Mouse (Mus musculus) midbrain, embryonic 11.5 days (tissue): ENCODE results near the gene Gm45062. TPM values are rescaled to one million over a fixed set of nuclear protein-coding genes. Genes with fewer than 3 reads are reported as not detected.
A peak's percentile ranks its signal among the peaks of the same experiment; 100 is the strongest.

ENCODE experiments used
- ATAC-seq: fragments of 200-750 bp; cut with Nextera tagmentation; 2 replicates; pipeline ENCODE4 v1.8.0; 2017; ENCODE audit warnings: moderate TSS enrichment, moderate library complexity; ENCODE audit not compliant: low FRiP score
- DNase-seq: peaks from one replicate; pipeline ENCODE4 v3.0.0; 2015; ENCODE audit warnings: low spot score; ENCODE audit errors: missing footprints
- H3K27ac ChIP-seq: fragments of 300-500 bp; sonication (generic); 2 replicates; pipeline ENCODE4 v1.5.1; 2014; ENCODE audit warnings: low read depth, low read length
- H3K27me3 ChIP-seq: fragments of 300-500 bp; sonication (generic); 2 replicates; pipeline ENCODE4 v1.6.1; 2014; ENCODE audit warnings: mild to moderate bottlenecking, low read length, moderate library complexity, mixed read lengths; ENCODE audit not compliant: control insufficient read depth, insufficient read depth
- H3K36me3 ChIP-seq: fragments of 300-500 bp; sonication (generic); 2 replicates; pipeline ENCODE4 v1.6.1; 2014; ENCODE audit warnings: mild to moderate bottlenecking, low read length, moderate library complexity, mixed read lengths; ENCODE audit not compliant: control insufficient read depth, insufficient read depth
- H3K4me1 ChIP-seq: fragments of 300-500 bp; sonication (generic); 2 replicates; pipeline ENCODE4 v1.6.1; 2014; ENCODE audit warnings: low read length; ENCODE audit not compliant: control insufficient read depth, insufficient read depth
- H3K4me2 ChIP-seq: fragments of 300-500 bp; sonication (generic); 2 replicates; pipeline ENCODE4 v1.6.1; 2014; ENCODE audit warnings: mild to moderate bottlenecking, moderate library complexity
- H3K4me3 ChIP-seq: fragments of 300-500 bp; sonication (generic); 2 replicates; pipeline ENCODE4 v1.5.1; 2014; ENCODE audit warnings: low read depth, low read length
- H3K9ac ChIP-seq: fragments of 300-500 bp; sonication (generic); 2 replicates; pipeline ENCODE4 v1.6.1; 2014; ENCODE audit warnings: low read length
- H3K9me3 ChIP-seq: fragments of 300-500 bp; sonication (generic); 2 replicates; pipeline ENCODE4 v1.6.1; 2016; ENCODE audit warnings: low read length; ENCODE audit not compliant: control insufficient read depth
- WGBS: fragments of 180-500 bp; shearing (Covaris S2); extraction: QIAGEN DNeasy Blood & Tissue Kit; methylation state at CpG from one replicate; pipeline ENCODE4 v1.1.7; 2014; 5-methylcytosine and 5-hydroxymethylcytosine counted together
- polyA plus RNA-seq: library from polyadenylated mRNA; unstranded; fragments of >200 nt; fragmentation: Nextera tagmentation; extraction: Ambion mirVana; gene quantifications from 2 replicates; pipeline ENCODE4 v1.2.1, GENCODE M21; 2014

Gm45062 gene
- polyA plus RNA-seq, 1 experiment from 2014 or later: 15.6 TPM

DNA sequence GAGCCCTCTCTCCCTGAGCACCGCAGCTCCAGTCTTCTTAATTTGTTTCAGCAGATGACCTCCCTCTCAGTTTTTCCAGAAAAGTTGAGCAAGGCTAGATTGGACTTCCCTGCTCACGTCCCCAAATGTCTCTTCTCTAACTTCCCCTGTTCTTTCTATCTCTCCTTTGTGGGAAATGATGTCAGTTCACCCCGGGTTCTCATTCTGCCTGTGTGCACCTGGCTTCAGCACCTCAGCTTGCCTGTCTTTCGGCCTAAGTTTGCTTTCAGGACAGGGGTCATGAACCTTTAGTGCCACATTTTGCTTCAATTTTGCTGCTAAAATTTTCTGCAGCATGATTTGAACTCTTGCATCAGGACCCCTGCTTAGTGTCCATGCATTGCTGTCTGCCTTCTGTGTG, 95.6 kb downstream of the Gm45062 start:
- Histone ChIP-seq H3K36me3 (no peaks in the 10 kb centered on the region), H3K27me3 (no peaks in the 10 kb centered on the region), H3K9me3 (no peaks in the 10 kb centered on the region), H3K9ac (no peak overlapping the region), H3K4me3 (no peak overlapping the region), H3K4me1 (peaks cover 5% of the 10 kb centered on the region; the same call in 1 of the 2 replicates), H3K4me2 (no peak overlapping the region), H3K27ac (no peak overlapping the region)
- no peak for ATAC-seq
- DNase-seq: peak; percentile 72
- 87% methylated on average over 4 of the region's 4 CpGs for WGBS

DNA sequence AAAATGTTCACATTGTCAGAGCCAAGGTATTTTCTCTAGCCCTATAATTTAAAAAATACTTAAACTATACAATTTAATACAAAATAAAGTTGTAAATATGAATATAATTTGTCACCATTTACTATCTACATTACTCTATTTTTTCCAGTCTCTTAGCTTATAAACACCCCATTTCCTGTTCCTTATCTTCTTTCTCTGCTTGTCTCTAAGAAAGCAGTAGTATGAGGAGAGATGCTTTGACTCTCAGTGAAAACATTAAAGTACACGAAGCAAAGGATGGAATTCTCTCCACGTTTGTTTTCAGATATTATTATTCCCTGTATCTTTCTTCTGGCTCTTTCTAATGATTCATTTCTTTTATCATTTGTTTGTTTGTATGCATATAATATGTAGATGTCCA, 99.0 kb downstream of the Gm45062 start:
- H3K9ac ChIP-seq: no peak overlapping the region
- ATAC-seq (no peak), DNase-seq (no peak)
- H3K27me3 ChIP-seq: no peaks in the 10 kb centered on the region
- no peak overlapping the region for H3K4me2 ChIP-seq
- no peaks in the 10 kb centered on the region for H3K36me3 ChIP-seq
- no peaks in the 10 kb centered on the region for H3K9me3 ChIP-seq
- peaks cover 4% of the 10 kb centered on the region; the same call in 1 of the 2 replicates for H3K4me1 ChIP-seq
- WGBS: 68% methylated on average over 2 of the region's 2 CpGs
- H3K27ac ChIP-seq: no peak overlapping the region
- H3K4me3 ChIP-seq: no peak overlapping the region

DNA sequence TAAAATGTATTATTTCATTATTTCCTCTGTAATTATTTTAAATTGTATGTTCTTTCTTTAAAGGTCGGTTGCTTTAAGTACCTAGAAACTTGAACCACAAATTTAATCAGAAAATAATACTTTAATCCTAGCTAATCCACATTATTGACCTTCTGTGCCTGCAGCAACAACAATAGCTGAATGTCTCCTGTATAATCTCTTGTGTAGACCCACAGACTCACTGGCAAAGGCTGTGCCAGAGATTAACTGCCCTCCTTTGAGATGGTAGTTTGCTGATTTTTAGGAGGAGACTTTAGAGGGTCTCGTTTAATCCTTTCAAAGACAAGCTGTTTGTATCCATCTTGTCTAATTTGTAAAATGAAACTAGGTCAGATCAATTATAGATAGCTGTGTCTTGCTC, 99.5 kb downstream of the Gm45062 start:
- DNase-seq: no peak
- H3K4me1 ChIP-seq: no peaks in the 10 kb centered on the region; the same call in 1 of the 2 replicates
- H3K9me3 ChIP-seq: no peaks in the 10 kb centered on the region
- ATAC-seq: peak; percentile 48; the same call in 1 of the 2 replicates
- H3K9ac ChIP-seq: no peak overlapping the region
- H3K4me2 ChIP-seq: no peak overlapping the region
- H3K36me3 ChIP-seq: no peaks in the 10 kb centered on the region
- H3K4me3 ChIP-seq: no peak overlapping the region
- H3K27me3 ChIP-seq: no peaks in the 10 kb centered on the region
- no peak overlapping the region for H3K27ac ChIP-seq
- WGBS: 18% methylated on average over 2 of the region's 2 CpGs

DNA sequence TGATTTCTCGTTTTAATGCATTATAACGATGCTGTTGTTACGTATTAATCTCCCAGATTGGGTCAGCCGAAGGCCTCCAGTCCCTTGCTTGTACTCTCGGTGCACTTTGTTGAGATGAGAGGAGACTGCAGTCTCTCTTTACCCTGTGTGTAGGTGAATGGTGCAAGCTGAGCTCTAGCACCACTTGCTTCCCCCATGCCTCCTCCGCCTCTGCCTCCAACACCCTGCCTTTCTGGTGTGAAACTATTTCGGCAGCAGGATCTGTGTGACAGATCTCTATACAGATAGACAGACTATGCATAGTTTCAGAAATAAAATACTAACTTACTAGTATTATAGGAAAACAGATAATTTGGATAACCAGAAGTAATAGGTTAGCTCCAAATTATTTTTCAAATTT, 101.6 kb downstream of the Gm45062 start:
- Histone ChIP-seq H3K4me1 (no peaks in the 10 kb centered on the region; the same call in 1 of the 2 replicates), H3K27ac (no peak overlapping the region), H3K9me3 (no peaks in the 10 kb centered on the region), H3K27me3 (no peaks in the 10 kb centered on the region), H3K36me3 (no peaks in the 10 kb centered on the region), H3K9ac (no peak overlapping the region), H3K4me2 (no peak overlapping the region), H3K4me3 (no peak overlapping the region)
- ATAC-seq (no peak), DNase-seq (no peak)
- 84% methylated on average over 7 of the region's 7 CpGs for WGBS

DNA sequence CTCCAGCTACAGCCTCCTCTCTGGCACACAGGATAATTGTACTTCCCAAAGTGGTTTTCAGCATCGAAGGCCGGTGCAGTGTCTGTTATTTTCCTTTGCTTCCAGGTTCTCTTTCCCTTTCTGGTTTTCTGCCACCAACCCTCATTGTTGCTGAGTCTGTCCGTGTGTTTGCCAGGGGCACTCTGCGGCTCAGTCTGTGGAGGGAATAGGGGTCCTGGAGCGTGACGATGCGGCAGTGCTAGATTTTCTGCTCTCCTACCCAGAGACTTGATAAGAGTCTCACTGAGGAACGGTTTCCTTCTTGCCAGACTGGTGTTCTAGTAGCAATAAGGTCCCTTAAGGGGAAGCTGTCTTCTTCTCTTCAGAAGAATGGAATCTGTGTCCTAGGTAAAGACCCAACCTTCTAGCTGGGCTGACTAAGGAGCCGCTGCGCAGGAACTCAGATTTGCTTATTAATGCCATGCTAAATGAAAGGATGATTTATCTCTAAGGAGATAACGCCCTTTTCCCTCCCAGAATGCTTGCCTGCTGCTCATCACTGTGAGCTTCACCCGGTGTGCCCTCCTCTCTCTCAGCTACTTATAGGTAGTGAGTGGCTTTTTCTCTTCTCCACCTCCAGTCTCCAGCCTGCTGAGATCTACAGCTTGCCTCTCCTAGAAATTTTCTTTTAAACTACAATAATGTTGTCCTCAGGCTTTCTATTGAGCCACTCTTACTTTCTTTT, 104.9 kb downstream of the Gm45062 start:
- Histone ChIP-seq H3K9me3 (no peaks in the 10 kb centered on the region), H3K4me3 (no peak overlapping the region), H3K36me3 (no peaks in the 10 kb centered on the region), H3K9ac (no peak overlapping the region), H3K4me2 (no peak overlapping the region), H3K27ac (no peak overlapping the region), H3K4me1 (no peaks in the 10 kb centered on the region), H3K27me3 (no peaks in the 10 kb centered on the region)
- DNase-seq (no peak), ATAC-seq (no peak)
- 64% methylated on average over 12 of the region's 12 CpGs for WGBS

DNA sequence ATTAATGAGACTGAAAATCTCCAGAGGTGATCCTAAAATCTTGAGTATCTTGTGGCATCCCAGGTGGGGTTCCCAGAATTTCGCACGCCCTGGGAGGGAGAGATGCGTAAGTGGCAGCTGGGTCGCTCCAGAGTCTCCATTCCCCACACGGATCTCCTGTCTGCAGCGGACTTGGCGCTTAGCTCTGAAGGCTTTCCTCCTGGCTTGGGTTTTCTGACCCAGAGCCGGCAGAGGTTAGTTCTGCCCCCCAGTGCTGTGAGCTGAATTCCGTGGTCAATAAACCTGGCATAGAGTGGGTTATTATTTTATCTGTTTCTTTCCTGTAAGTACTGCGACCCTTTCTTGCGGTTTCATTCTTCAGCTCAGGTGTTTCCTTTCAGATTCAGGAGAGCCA, 105.5 kb downstream of the Gm45062 start:
- ATAC-seq (no peak), DNase-seq (no peak)
- Histone ChIP-seq H3K27ac (no peak overlapping the region), H3K4me2 (no peak overlapping the region), H3K4me1 (no peaks in the 10 kb centered on the region), H3K9me3 (no peaks in the 10 kb centered on the region), H3K27me3 (no peaks in the 10 kb centered on the region), H3K9ac (no peak overlapping the region), H3K4me3 (no peak overlapping the region), H3K36me3 (no peaks in the 10 kb centered on the region)
- 89% methylated on average over 11 of the region's 11 CpGs for WGBS

DNA sequence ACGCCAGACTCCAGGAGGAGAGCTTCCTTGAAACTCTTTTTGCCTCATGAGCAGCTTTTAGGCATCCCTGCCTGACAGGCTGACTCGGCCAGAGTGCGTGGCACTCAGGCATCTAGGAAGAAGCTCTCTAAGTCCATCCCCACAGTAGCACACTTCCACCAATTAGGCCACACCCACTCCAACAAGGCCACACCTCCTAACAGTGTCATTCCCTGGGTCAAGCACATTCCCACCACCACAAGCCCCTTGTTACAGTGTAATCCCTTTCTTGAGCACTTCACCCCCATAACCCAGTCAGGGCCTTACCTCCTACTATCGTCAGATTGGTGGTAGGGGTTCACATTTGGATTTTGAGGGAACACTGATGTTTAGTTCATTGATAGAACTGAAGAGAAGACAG, 108.4 kb downstream of the Gm45062 start:
- Histone ChIP-seq H3K9ac (no peak overlapping the region), H3K27ac (no peak overlapping the region), H3K9me3 (no peaks in the 10 kb centered on the region), H3K4me3 (no peak overlapping the region), H3K36me3 (no peaks in the 10 kb centered on the region), H3K27me3 (no peaks in the 10 kb centered on the region), H3K4me1 (no peaks in the 10 kb centered on the region), H3K4me2 (no peak overlapping the region)
- WGBS: 88% methylated on average over 4 of the region's 4 CpGs
- 0 out of 2 replicates have a peak, but pooled peaks have one; percentile 55 for ATAC-seq
- no peak for DNase-seq

DNA sequence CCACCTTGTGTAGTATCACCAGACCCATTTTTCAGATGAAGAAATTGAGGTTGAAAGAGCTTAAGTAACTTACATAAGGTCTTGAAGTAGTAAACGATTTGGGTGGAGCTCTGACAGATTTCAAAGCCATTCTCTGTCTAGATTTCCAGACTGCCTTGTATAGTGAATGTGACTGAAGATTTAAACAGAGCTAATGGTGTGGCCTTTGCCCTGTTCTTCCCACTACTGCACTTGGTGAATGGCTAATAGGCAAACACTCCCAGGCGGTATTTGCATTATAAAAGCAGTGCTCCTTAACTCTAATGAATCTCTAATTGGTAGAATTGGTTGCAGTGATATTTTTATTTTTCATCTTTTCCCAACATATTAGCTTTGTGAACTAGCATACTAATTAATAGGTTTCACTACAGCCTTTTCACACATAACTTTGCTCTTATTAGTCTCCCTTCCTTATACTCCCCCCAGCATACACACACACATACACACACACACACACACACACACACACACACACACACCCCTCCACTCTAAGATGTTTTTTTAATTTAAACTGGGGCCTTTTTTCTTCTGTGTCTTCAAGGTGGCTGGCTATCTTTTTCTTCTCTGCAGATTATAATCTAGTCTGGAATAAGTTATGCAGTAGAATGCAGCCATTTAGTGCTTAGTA, 109.1 kb downstream of the Gm45062 start:
- Histone ChIP-seq H3K9ac (no peak overlapping the region), H3K36me3 (no peaks in the 10 kb centered on the region), H3K27me3 (no peaks in the 10 kb centered on the region), H3K4me2 (no peak overlapping the region), H3K4me3 (no peak overlapping the region), H3K27ac (no peak overlapping the region), H3K4me1 (no peaks in the 10 kb centered on the region), H3K9me3 (no peaks in the 10 kb centered on the region)
- WGBS: 66% methylated on average over 2 of the region's 2 CpGs
- DNase-seq (no peak), ATAC-seq (peak; percentile 72; the same call in 1 of the 2 replicates)

DNA sequence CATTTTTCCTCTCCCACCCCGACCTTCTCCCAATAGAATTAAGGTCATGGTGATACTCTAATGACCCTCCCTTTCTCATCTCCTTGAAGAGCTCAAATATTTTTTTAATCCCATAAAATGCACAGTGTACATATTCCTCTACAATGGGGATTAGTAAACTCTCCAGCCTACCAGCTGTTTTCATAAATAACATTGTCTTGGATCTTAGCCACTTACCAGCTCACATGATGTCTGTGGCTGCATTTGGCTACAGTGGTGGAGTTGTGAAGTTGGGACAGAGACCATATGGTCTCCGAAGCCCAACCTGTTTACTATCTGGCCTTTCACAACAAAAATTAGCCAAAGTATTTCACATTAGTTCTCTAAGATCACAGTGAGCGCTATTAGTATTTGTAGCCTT, 111.4 kb downstream of the Gm45062 start:
- DNase-seq: no peak
- 90% methylated on average over 3 of the region's 3 CpGs for WGBS

More for the DNA sequence above, 111.4 kb downstream of the Gm45062 start:
- Histone ChIP-seq H3K9me3 (no peaks in the 10 kb centered on the region), H3K4me3 (no peak overlapping the region), H3K27ac (no peak overlapping the region), H3K9ac (no peak overlapping the region), H3K36me3 (no peaks in the 10 kb centered on the region), H3K4me1 (no peaks in the 10 kb centered on the region), H3K27me3 (no peaks in the 10 kb centered on the region), H3K4me2 (no peak overlapping the region)
- no peak for ATAC-seq
